Mouse (Mus musculus) thymus, adult 2 months (tissue): ENCODE measurements at regions not wholly inside any gene's neighbourhood (a gene's known extent, or its start where the extent isn't known, plus 50 kb on each side); places are given as distances from the start of the nearest gene placed in this dataset.

Experiments
- CTCF ChIP-seq: fragments of 200-500 bp; IDR thresholded peaks from 2 replicates; pipeline ENCODE4 v1.5.1; 2012; ENCODE audit warnings: mild to moderate bottlenecking, control low read depth, low read length, moderate library complexity, borderline replicate concordance; ENCODE audit not compliant: control insufficient read depth, poor library complexity, insufficient read depth; ENCODE audit errors: extremely low read depth
- POLR2A ChIP-seq: fragments of 200-500 bp; IDR thresholded peaks from 2 replicates; pipeline ENCODE4 v1.6.1; 2012; ENCODE audit warnings: mild to moderate bottlenecking, low read length, control low read depth, moderate library complexity; ENCODE audit not compliant: control insufficient read depth, poor library complexity, insufficient read depth; ENCODE audit errors: extremely low read depth

DNA sequence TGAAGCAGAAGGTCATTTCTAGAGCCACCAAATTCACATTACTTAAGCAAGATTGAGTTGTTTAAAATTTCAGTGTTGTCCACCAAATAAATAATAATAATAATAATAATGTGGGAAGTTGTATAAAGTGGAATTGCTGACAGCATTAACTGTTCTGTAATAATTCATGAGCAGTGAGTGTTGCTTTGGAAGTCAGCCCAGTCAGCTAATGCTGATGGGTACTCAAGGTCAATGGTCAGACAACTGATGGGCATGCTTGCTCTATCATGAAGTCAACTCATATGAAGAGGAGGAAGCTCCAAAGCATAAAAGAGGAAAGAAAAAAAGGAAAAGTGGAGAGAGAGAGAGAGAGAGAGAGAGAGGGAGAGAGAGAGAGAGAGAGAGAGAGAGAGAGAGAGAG, 69.4 kb upstream of the Plxna2 start:
- TF ChIP-seq CTCF (no peak), POLR2A (no peak)
